Mouse (Mus musculus): ENCODE measurements around the gene Suds3.

The Suds3 gene

GRCm38 (mm10) chr5:117060484-117061130 lies 55.3 kb downstream of the Suds3 start:
- in situ Hi-C loops (cut with MboI; ENCODE audit: low sequenced_read_pairs) = loop anchor here (25.0 kb wide), 1 partner anchor 1023 kb away; no protein-coding TSS in a partner anchor

GRCm38 (mm10) chr5:117049940-117050339 lies 66.0 kb downstream of the Suds3 start:
- in situ Hi-C loops (cut with MboI; ENCODE audit: low sequenced_read_pairs) = loop anchor here (25.0 kb wide), 1 partner anchor 1013 kb away; no protein-coding TSS in a partner anchor

- in situ Hi-C loops (cut with MboI; ENCODE audit: low sequenced_read_pairs) = no loop called here
Measured at GRCm38 (mm10) chr5:117045101-117045500, 70.8 kb downstream of the Suds3 start.

- in situ Hi-C loops (cut with MboI; ENCODE audit: low sequenced_read_pairs) = no loop called here
Measured at GRCm38 (mm10) chr5:117042661-117043060, 73.3 kb downstream of the Suds3 start.

Data from CH12F3 (cell line).